Mouse (Mus musculus) right cerebral cortex, adult 2 months (tissue): Measurements from ENCODE around the gene Gm20388.
A peak's percentile ranks its signal among the peaks of the same experiment; 100 is the strongest.

Experiments
- DNase-seq, 2 experiments: peaks; one replicate each; pipeline ENCODE4 v3.0.0; 2021 to 2022; ENCODE audit warnings: low spot score in 2 of 2

The Gm20388 gene

GRCm38 (mm10) chr8:123651390-123652098, 3740.9 kb downstream of the Gm20388 start:
- DNase-seq: no peak

GRCm38 (mm10) chr8:123652641-123653040, 3742.0 kb downstream of the Gm20388 start:
- no peak for DNase-seq

- peak; percentile 93 to 94 for DNase-seq
These were observed 3742.8 kb downstream of the Gm20388 start, which contains the start of gene Rhou for GRCm38 (mm10) chr8:123653308-123653993. Gene Rhou (plus strand): TSS chr8:123653929.

- peak; percentile 30 to 59 for DNase-seq
These were observed 3743.4 kb downstream of the Gm20388 start for GRCm38 (mm10) chr8:123653994-123654569.

- no peak for DNase-seq
These were observed 3744.1 kb downstream of the Gm20388 start for GRCm38 (mm10) chr8:123654763-123655162.

GRCm38 (mm10) chr8:123655351-123655779, 3744.7 kb downstream of the Gm20388 start:
- DNase-seq: no peak

- DNase-seq: no peak
These were observed 3747.2 kb downstream of the Gm20388 start for GRCm38 (mm10) chr8:123657826-123658225.

- DNase-seq: no peak
These were observed 3748.9 kb downstream of the Gm20388 start for GRCm38 (mm10) chr8:123659469-123660057.

GRCm38 (mm10) chr8:123661515-123661914, 3750.9 kb downstream of the Gm20388 start:
- DNase-seq: no peak

- no peak for DNase-seq
These were observed 3754.9 kb downstream of the Gm20388 start for GRCm38 (mm10) chr8:123665580-123665979.

GRCm38 (mm10) chr8:123666832-123667231, 3756.2 kb downstream of the Gm20388 start:
- DNase-seq: no peak

GRCm38 (mm10) chr8:123668681-123669080, 3758.0 kb downstream of the Gm20388 start:
- DNase-seq: no peak

- DNase-seq: no peak
These were observed 3760.1 kb downstream of the Gm20388 start for GRCm38 (mm10) chr8:123670766-123671165.

- DNase-seq: no peak
These were observed 3760.8 kb downstream of the Gm20388 start for GRCm38 (mm10) chr8:123671454-123671853.

GRCm38 (mm10) chr8:123672648-123673047, 3762.0 kb downstream of the Gm20388 start:
- DNase-seq: no peak

GRCm38 (mm10) chr8:123675611-123676010, 3765.0 kb downstream of the Gm20388 start:
- DNase-seq: no peak

- DNase-seq: no peak
These were observed 3767.7 kb downstream of the Gm20388 start for GRCm38 (mm10) chr8:123678390-123678789.

- DNase-seq: no peak
These were observed 3771.6 kb downstream of the Gm20388 start for GRCm38 (mm10) chr8:123682073-123682761.

GRCm38 (mm10) chr8:123683321-123683720, 3772.7 kb downstream of the Gm20388 start:
- DNase-seq: no peak

GRCm38 (mm10) chr8:123684806-123685205, 3774.2 kb downstream of the Gm20388 start:
- DNase-seq: no peak

GRCm38 (mm10) chr8:123685477-123685876, 3774.8 kb downstream of the Gm20388 start:
- no peak for DNase-seq

- no peak for DNase-seq
These were observed 3777.2 kb downstream of the Gm20388 start for GRCm38 (mm10) chr8:123687826-123688225.
